Mouse (Mus musculus) layer of hippocampus, adult 11-12 months (tissue): ENCODE results near the gene Trem1.

Experiments used
- DNase-seq: peaks from one replicate; pipeline ENCODE4 v3.0.0; 2022; ENCODE audit warnings: low spot score

Trem1 gene

GRCm38 (mm10) chr17:48268276-48268675 is 35.7 kb downstream of the Trem1 start:
- no peak for DNase-seq

GRCm38 (mm10) chr17:48269833-48270232 is 37.3 kb downstream of the Trem1 start:
- DNase-seq, result no peak

GRCm38 (mm10) chr17:48272158-48272557 is 39.6 kb downstream of the Trem1 start:
- DNase-seq, result no peak

GRCm38 (mm10) chr17:48272598-48272997 is 40.0 kb downstream of the Trem1 start:
- no peak for DNase-seq

GRCm38 (mm10) chr17:48274098-48274497 is 41.5 kb downstream of the Trem1 start:
- no peak for DNase-seq

GRCm38 (mm10) chr17:48274885-48275284 is 42.3 kb downstream of the Trem1 start:
- DNase-seq, result peak; percentile 89

GRCm38 (mm10) chr17:48275736-48276135 is 43.2 kb downstream of the Trem1 start:
- no peak for DNase-seq

GRCm38 (mm10) chr17:48278381-48278780 is 45.8 kb downstream of the Trem1 start:
- DNase-seq, result no peak

GRCm38 (mm10) chr17:48279002-48279401 is 46.4 kb downstream of the Trem1 start:
- no peak for DNase-seq

GRCm38 (mm10) chr17:48280943-48281738 is 48.6 kb downstream of the Trem1 start:
- no peak for DNase-seq

GRCm38 (mm10) chr17:48281739-48282085 is 49.1 kb downstream of the Trem1 start:
- DNase-seq, result no peak

GRCm38 (mm10) chr17:48286765-48287164 is 54.2 kb downstream of the Trem1 start:
- DNase-seq, result no peak

- no peak for DNase-seq
Measured at GRCm38 (mm10) chr17:48287276-48287675, 54.7 kb downstream of the Trem1 start.

- no peak for DNase-seq
Measured at GRCm38 (mm10) chr17:48293500-48294194, 61.1 kb downstream of the Trem1 start.
